Mouse (Mus musculus): ENCODE data around the gene Eef1akmt1.

Eef1akmt1 gene

GRCm38 (mm10) chr14:57546131-57546530, 25.3 kb downstream of the Eef1akmt1 start:
- DNase-seq: no peak

- DNase-seq: no peak
Observed at GRCm38 (mm10) chr14:57545526-57545925, 25.9 kb downstream of the Eef1akmt1 start.

GRCm38 (mm10) chr14:57543420-57544039, 27.9 kb downstream of the Eef1akmt1 start:
- no peak for DNase-seq

DNA sequence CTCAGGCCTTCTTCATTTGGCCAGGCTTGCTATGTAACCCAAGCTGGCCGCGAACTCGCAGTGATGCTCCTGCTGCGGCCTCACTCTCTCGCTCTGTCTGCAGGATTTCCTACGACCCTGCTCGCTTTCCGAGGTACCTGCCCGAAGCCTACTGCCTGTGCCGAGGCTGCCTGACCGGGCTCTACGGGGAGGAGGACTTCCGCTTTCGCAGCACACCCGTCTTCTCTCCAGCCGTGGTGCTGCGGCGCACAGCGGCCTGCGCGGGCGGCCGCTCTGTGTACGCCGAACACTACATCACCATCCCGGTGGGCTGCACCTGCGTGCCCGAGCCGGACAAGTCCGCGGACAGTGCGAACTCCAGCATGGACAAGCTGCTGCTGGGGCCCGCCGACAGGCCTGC, 29.2 kb downstream of the Eef1akmt1 start:
- no peak for DNase-seq

DNA sequence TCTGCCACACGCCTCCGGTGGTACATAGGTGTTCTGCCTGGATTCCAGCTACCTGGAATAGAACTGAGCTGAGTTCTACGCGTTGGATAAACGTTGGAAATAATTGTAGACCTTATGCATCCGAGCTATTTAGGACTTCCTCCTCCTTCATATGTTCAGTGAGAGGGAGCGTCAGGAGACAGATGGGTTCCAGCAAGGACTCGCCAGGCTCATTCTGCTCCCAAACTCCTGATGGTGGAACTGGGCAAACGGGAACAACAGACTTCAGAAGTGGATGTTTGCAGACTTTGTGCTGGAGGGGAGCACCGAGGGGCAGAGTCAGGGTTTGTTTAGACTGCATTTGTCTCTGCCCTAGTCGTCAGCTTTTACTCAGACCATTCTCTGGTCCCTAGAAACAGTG, 30.7 kb downstream of the Eef1akmt1 start:
- DNase-seq: peak; percentile 55 to 61

DNA sequence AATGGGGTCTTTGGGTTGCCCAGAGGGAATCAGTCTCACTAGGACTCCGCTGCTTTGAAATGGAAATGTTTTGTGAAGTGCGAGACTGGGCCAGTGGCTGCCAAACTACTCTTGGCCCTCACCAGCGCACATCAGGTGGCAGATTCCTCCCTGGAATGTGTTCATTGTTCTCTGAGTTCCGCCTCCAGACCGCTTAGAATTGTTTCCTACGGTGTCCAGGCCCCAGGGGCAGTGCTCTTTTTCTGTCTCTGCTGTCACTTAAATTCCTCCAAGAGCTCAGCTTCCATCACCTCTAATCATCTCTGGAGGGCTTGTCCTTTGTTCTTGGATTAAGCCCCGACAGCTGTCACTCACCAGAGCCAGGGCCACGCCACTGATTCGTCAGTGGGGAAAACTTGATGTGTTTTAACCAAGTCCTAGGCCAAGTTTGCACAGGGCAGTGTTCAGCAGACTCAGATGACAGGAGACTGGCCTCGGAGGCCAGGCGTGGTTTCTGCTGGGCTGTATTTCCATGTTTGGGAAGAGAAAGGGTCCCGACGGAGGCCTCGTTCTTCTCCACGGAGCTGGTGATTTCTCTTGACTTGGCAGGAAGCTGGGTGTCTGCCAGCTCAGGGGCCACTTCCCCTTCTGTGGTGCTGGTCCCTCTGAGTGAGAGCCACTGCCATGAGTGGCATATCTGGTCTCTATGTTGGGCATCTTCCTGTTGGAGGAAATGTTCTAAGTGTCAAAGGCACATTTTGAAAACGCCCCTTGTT, 34.0 kb downstream of the Eef1akmt1 start:
- peak in 1 of 2 experiments; percentile 36 for DNase-seq

DNA sequence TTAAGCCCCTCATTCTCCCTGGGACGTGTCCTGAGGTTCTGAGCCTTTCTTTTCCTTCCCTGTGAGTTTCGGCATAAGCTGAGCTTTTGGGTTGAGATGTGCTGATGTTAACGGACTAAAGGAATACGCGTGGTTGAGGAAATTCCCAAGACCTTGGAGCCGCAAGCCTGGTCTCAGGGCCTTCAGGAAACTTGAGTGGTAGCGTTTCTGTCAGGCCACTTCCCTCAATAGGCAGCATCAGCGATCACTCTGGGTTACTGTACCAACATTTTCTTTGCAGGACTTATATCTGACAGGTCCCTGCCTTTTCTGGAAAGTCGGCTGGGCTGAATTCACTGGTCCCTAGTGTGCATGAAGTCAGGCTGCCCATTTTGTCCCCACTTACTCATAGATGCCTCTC, 34.6 kb downstream of the Eef1akmt1 start:
- no peak for DNase-seq

DNA sequence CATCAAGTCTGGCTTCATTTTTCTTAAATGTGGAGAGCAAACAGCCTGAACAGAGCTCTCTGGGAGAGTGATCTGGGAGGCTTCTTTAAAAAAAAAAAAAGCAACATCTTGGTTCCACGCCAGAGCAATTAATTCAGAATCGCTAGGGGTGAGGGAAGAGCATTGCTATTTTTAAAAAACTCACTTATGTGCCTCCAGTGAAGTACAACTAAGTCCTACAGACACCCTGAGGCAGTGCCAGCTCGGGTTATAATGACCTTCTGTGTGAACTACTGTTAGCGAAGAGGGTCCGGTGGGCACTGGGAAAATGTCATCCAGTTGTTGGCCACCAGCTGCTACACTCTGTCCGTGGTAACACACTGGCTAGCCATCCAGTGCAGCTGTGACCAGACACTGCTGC, 35.8 kb downstream of the Eef1akmt1 start:
- peak; percentile 21 to 37 for DNase-seq

DNA sequence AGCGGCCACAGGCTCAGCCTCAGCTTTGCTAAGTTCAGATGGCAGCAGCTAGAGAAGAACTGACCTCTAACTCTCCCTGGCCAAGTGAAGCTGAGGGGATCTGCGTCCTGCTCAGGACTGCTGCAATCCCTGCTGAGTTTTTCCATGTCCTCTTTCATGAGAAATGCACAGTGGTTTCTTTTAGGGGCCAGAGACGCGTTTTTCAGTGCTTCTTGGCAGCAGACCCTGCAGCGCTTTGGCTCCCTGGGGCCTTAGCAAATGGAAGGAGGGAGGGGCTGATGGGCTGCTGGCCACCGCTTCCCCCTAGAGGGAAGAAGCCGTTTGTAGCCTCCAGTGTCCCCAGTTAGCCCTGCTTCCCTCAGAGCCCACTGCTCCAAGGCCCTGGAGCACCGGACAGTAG, 36.5 kb downstream of the Eef1akmt1 start:
- peak; percentile 53 to 56 for DNase-seq

DNA sequence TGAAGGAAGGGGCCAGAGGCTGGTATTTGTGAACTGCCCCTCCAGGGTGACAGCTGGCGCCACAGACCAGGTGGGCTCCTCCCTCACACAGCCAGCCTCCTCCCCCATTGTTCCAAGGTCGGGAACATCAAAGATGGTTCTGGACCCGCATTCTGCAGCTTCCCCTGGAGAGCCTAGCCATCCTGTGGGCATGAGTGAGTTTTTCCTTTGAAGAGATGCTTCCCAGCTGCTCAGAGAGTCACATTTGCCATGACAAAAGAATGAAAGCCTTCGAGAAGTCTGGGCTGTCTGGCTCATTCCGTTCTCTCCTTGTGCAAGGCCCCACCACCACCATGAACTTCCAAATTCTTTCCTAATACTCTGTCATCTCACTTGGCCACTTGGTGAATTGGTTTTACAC, 37.1 kb downstream of the Eef1akmt1 start:
- DNase-seq: no peak

DNA sequence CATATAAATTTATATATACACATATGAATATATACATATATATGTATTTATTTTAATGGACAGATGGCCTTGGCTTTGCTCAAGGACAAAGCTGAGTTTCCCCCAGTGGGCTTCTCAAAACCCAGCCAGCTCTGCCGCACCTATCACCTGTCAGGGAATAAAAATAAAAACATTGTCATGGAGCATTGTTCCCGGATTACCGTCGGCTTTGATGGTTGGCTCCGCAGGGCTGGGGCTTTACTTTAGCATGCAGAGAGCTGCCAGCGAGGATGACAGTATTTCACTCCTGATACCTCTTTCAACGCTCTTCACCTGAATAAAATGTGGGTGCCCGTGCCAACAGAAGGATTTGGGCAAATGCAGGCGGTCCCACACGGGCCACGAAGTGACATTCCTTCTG, 37.6 kb downstream of the Eef1akmt1 start:
- no peak for DNase-seq

DNA sequence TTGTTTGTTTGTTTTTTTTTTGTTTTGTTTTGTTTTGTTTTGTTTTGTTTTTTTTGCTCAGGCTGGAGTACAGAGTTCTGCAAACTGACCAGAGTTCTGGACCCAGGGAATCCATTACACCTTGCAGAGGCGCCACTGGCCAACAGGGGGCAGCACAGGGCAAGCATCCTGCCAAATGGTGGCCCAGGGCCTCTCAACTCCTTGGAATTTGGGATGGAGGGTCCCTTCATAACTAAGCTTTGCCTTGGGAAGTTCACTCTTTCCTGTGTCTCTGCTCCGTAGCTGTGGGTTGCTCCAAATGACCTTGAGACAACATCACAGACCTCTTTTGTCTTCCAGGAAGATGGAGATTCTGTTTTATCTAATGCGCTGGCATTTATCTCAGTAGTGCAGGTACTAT, 38.2 kb downstream of the Eef1akmt1 start:
- DNase-seq: peak; percentile 58 to 74

DNA sequence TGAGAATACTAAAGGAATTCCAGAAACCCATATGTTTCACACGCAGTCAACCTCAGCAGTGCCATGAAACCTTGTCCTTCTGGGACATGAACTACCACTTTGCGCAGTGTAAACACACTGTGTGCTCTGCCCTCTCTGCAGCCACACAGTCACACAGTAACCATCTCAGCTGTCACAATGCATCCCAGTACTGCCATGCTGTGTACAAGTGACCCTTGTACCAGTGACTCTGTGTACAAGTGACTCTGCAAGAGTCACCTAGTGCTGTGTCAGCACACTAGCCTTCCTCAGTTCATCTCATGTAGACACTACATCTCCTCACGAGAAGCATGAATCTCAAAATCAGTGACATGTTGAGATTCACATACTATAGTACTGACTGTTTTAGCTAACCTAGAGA, 38.8 kb downstream of the Eef1akmt1 start:
- no peak for DNase-seq

GRCm38 (mm10) chr14:57529786-57530515, 41.5 kb downstream of the Eef1akmt1 start:
- DNase-seq: no peak

GRCm38 (mm10) chr14:57529086-57529785, 42.2 kb downstream of the Eef1akmt1 start:
- no peak for DNase-seq

GRCm38 (mm10) chr14:57527598-57527997, 43.8 kb downstream of the Eef1akmt1 start:
- no peak for DNase-seq

DNA sequence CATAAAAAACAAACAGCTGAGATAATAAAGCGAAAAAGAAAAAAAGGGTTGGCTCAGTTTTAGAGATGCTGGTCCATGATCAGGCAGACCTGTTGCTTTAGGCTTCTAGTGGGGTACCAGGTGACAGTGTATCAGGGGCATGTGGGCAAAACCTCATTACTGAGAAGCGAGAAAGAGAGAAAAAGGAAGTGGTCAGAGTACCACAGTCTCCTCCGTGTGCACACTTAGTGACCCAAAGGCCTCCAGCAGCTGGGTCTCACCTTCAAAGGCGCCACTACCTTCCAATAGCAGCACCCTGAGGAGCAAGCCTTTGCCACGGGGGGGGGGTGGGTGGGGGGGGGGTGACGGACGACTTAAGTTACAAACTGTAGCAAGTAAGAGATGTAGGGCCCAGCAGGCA, 44.3 kb downstream of the Eef1akmt1 start:
- DNase-seq: no peak

- peak; percentile 38 to 49 for DNase-seq
Observed at GRCm38 (mm10) chr14:57526050-57526623, 45.3 kb downstream of the Eef1akmt1 start.

DNA sequence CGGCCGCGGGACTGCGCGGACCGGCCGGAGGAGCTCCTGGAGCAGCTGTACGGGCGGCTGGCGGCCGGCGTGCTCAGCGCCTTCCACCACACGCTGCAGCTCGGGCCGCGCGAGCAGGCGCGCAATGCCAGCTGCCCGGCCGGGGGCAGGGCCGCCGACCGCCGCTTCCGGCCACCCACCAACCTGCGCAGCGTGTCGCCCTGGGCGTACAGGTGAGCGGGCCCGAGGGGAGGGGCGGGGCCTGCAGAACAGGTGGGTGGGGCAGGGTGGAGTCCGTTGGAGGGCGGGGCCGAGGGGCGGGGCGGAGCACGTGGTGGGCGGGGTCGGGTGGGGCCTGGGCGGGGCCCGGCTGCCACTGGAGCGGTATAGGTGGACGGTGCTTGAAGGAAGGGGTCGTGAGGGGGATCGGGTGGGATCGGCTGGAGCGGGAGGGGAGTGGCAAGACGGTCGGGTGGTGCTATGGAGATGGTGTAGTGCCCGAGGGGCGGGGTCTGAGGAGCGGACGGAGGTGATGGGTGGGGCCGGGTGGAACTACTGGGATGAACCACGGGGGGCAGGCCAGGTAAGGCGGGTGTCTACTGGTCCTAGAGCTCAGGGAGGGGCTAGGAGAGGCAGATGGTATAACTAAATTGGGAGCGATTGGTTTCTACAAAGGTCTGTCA, 45.9 kb downstream of the Eef1akmt1 start:
- peak; percentile 86 to 88 for DNase-seq

DNA sequence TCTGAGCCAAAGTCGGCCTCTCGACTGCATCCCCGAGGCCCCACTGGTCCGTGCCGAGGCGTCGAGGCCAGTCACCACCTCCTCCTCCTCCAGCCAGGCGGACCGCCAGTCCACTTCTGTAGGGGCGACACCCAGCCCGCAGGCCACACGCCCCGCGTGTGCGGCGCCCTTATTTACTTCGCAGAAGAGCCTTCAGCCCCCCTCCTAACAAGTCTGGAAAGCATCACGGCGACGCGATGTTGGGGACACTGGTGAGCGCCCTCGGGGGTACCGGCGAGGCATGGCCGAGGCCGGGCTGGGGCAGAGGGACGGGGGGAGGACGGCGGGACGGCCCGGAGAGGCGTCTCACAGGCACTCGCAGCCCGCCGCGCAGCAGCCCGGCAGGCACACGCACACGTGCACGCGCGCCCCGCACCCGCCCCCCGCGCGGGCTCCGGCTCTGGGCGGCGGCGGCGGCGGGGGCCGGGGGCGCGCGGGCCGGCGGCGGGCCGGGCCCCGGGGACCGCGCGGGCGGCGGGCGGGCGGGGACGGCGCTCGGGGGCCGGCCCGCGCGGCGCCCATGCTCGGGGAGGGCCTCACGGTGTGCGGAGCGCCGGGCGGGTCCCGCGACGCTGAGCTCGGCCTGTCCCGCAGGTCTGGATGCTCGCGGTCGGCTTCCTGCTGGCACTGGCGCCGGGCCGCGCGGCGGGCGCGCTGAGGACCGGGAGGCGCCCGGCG, 46.6 kb downstream of the Eef1akmt1 start, which contains the start of gene Il17d:
Il17d (plus strand) TSS at position 107 of the 717 bp plus-strand sequence.
- DNase-seq: peak; percentile 61 to 74

DNA sequence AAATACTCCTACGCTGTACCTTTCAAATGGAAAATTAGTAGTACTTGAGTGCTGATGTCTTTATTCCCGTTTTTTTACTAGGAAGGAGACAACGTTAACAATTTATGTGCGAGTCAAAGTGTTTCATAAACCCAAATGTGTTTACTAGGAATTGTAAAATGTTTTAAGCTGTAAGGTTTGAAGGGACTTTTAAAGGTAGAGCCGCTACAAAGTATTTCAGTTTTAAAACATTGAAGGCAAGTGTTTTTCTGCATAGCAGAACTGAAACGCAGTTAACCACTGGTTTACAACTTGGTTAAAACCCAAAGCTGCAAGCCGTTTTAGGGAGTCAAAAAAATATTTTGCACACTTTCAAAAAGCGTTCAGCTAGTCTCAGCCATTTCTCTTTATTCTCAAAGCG, 47.6 kb downstream of the Eef1akmt1 start:
- DNase-seq: no peak

GRCm38 (mm10) chr14:57517001-57517400, 54.4 kb downstream of the Eef1akmt1 start:
- no peak for DNase-seq
